Mouse (Mus musculus): ENCODE measurements around the gene Shisa6. TPM values are rescaled to one million over a fixed set of nuclear protein-coding genes. Genes with fewer than 3 reads are reported as not detected.

The Shisa6 gene
- total and polyA plus RNA-seq, 3 experiments: not detected

GRCm38 (mm10) chr11:66366809-66367685, 158.7 kb downstream of the Shisa6 start:
- in situ Hi-C loops (cut with MboI; ENCODE audit: low pct_ligation_motif_present, low pct_unique_long_range_greater_than_20kb, low sequenced_read_pairs): no loop called here
- no peaks in the 10 kb centered on the region for H3K9me3 ChIP-seq (replicated peaks; ENCODE audit: low read length)
- peaks cover 43% of the 10 kb centered on the region for H3K27me3 ChIP-seq (replicated peaks)
- H3K27ac ChIP-seq (ENCODE audit: insufficient read depth, low read depth): no peak overlapping the region
- H3K4me2 ChIP-seq (ENCODE audit: insufficient read depth, low read depth, poor library complexity, severe bottlenecking): no peak overlapping the region
- H3K4me3 ChIP-seq (replicated peaks in 1 of 3; ENCODE audit: low read depth in 2 of 3, low read length in 2 of 3, poor library complexity in 1 of 3): no peak overlapping the region
- H3K79me2 ChIP-seq (replicated peaks; ENCODE audit: control insufficient read depth, extremely low read depth, insufficient read depth, poor library complexity, severe bottlenecking): no peaks in the 10 kb centered on the region
- no peaks in the 10 kb centered on the region for H3K36me3 ChIP-seq (replicated peaks in 1 of 2; ENCODE audit: control insufficient read depth in 1 of 2, insufficient read depth in 1 of 2, low read length in 1 of 2)
- TF ChIP-seq ETS1 (conservative IDR thresholded peaks at IDR 0.05; ENCODE audit: low read depth, low read length) (no peak), HCFC1 (IDR thresholded peaks at IDR 0.05; ENCODE audit: low read depth, low read length) (no peak), MXI1 (IDR thresholded peaks at IDR 0.05; ENCODE audit: low read depth, low read length) (no peak), MAX (IDR thresholded peaks at IDR 0.05; ENCODE audit: low read length) (no peak), MYC (IDR thresholded peaks at IDR 0.05; ENCODE audit: low read depth, low read length) (no peak), EP300 (IDR thresholded peaks at IDR 0.05; ENCODE audit: low read length) (no peak), JUN (IDR thresholded peaks at IDR 0.05; ENCODE audit: insufficient read depth, low read depth, low read length) (no peak), SMC3 (IDR thresholded peaks at IDR 0.05; ENCODE audit: low read depth, low read length) (no peak), USF2 (conservative IDR thresholded peaks at IDR 0.05; ENCODE audit: low read depth, low read length) (no peak)
- DNase-seq (ENCODE audit: extremely low read depth): no peak
- H3K4me1 ChIP-seq (ENCODE audit: control insufficient read depth in 1 of 2, insufficient read depth in 2 of 2): no peaks in the 10 kb centered on the region
- dilution Hi-C loops (cut with MboI; ENCODE audit: extremely low pct_ligation_motif_present, extremely low pct_unique_long_range_greater_than_20kb, low sequenced_read_pairs): no loop called here
- no peak overlapping the region for H3K9ac ChIP-seq (ENCODE audit: insufficient read depth, low read depth)

GRCm38 (mm10) chr11:66359811-66360210, 166.0 kb downstream of the Shisa6 start:
- no peaks in the 10 kb centered on the region for H3K4me1 ChIP-seq (ENCODE audit: control insufficient read depth in 1 of 2, insufficient read depth in 2 of 2)
- dilution Hi-C loops (cut with MboI; ENCODE audit: extremely low pct_ligation_motif_present, extremely low pct_unique_long_range_greater_than_20kb, low sequenced_read_pairs): no loop called here
- TF ChIP-seq E2F4 (IDR thresholded peaks at IDR 0.05; ENCODE audit: insufficient replicate concordance, low read depth, low read length): no peak
- H3K9me3 ChIP-seq (replicated peaks; ENCODE audit: low read length): no peaks in the 10 kb centered on the region
- H3K79me2 ChIP-seq (replicated peaks; ENCODE audit: control insufficient read depth, extremely low read depth, insufficient read depth, poor library complexity, severe bottlenecking): no peaks in the 10 kb centered on the region; the same call in 1 of the 2 replicates
- no peak overlapping the region for H3K9ac ChIP-seq (ENCODE audit: insufficient read depth, low read depth)
- H3K4me3 ChIP-seq (replicated peaks in 1 of 3; ENCODE audit: low read depth in 2 of 3, low read length in 2 of 3, poor library complexity in 1 of 3): no peak overlapping the region
- no peaks in the 10 kb centered on the region for H3K36me3 ChIP-seq (replicated peaks in 1 of 2; ENCODE audit: control insufficient read depth in 1 of 2, insufficient read depth in 1 of 2, low read length in 1 of 2)
- H3K27ac ChIP-seq (ENCODE audit: insufficient read depth, low read depth): no peak overlapping the region
- H3K4me2 ChIP-seq (ENCODE audit: insufficient read depth, low read depth, poor library complexity, severe bottlenecking): no peak overlapping the region
- in situ Hi-C loops (cut with MboI; ENCODE audit: low pct_ligation_motif_present, low pct_unique_long_range_greater_than_20kb, low sequenced_read_pairs): no loop called here
- H3K27me3 ChIP-seq (replicated peaks): peaks cover 24% of the 10 kb centered on the region
- no peak for DNase-seq (ENCODE audit: extremely low read depth)

DNA sequence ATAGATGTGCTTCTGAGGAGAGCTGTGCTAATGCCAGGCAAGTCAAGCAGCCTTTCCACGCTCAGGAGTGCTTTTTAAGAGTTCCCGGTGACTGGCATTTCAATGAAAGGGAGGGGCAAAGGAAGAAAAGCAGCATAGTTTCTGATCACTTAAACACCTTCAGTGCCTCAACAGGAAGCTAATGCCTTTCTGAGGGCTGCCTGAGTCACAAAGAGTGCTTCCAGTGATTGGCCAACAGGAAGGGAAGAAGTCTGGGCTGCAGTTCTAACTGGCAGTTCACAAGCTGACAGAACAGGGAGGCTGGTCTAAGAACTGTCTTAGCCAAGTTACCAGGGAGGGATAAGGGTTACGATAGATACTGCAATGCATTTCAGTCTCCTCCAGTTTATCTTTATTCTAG, 180.9 kb downstream of the Shisa6 start:
- no peaks in the 10 kb centered on the region for H3K79me2 ChIP-seq (replicated peaks; ENCODE audit: control insufficient read depth, extremely low read depth, insufficient read depth, poor library complexity, severe bottlenecking)
- no peak overlapping the region for H3K9ac ChIP-seq (ENCODE audit: insufficient read depth, low read depth)
- H3K9me3 ChIP-seq (replicated peaks; ENCODE audit: low read length): no peaks in the 10 kb centered on the region
- no peak overlapping the region for H3K27ac ChIP-seq (ENCODE audit: insufficient read depth, low read depth)
- H3K4me2 ChIP-seq (ENCODE audit: insufficient read depth, low read depth, poor library complexity, severe bottlenecking): no peak overlapping the region
- H3K4me3 ChIP-seq (replicated peaks in 1 of 3; ENCODE audit: low read depth in 2 of 3, low read length in 2 of 3, poor library complexity in 1 of 3): no peak overlapping the region
- dilution Hi-C loops (cut with MboI; ENCODE audit: extremely low pct_ligation_motif_present, extremely low pct_unique_long_range_greater_than_20kb, low sequenced_read_pairs): no loop called here
- in situ Hi-C loops (cut with MboI; ENCODE audit: low pct_ligation_motif_present, low pct_unique_long_range_greater_than_20kb, low sequenced_read_pairs): no loop called here
- no peak for DNase-seq (ENCODE audit: extremely low read depth)
- H3K4me1 ChIP-seq (ENCODE audit: control insufficient read depth in 1 of 2, insufficient read depth in 2 of 2): no peaks in the 10 kb centered on the region
- H3K36me3 ChIP-seq (replicated peaks in 1 of 2; ENCODE audit: control insufficient read depth in 1 of 2, insufficient read depth in 1 of 2, low read length in 1 of 2): no peaks in the 10 kb centered on the region
- TF ChIP-seq BHLHE40 (IDR thresholded peaks at IDR 0.05; ENCODE audit: low read depth, low read length): no peak
- TF ChIP-seq RCOR1 (conservative IDR thresholded peaks at IDR 0.05; ENCODE audit: low read depth, low read length): no peak
- TF ChIP-seq POLR2AphosphoS2 (IDR thresholded peaks at IDR 0.05; ENCODE audit: low read depth, low read length): no peak
- peaks cover 13% of the 10 kb centered on the region for H3K27me3 ChIP-seq (replicated peaks)
